In the genomic region with DNA sequence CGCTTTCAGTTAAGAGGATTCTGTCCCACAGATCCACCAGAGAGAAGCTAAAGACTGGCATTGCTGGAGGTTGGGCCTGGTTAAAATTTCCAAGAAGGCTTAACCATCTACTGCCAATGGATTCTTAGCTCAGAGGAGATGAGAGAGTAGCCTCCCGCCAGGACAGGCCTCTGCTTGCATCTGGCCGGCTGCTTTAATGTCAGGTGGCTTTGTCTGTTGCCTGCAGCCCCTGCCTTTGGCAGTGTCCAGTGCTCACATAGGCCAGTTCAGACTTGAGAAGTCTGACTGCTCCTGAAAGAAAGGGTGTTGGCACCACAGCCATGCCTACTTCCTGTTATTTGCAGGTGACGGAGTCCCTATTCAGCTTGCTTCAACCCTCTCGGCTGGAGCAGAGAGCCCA, we compare ENCODE assay signal across 33 mouse cellular contexts.
DNase-seq lines count a peak whose midpoint lies in the region; ATAC-seq lines count a peak whose summit lies in the region.
"Had no signal": no experiment of that assay in that cellular context is flagged by ENCODE, and none has a peak within 500 bp of the region (broad histone marks: within the 10 kb centered on the region; RNA-seq: fewer than 3 reads in every experiment).

No protein-coding gene starts in this region.

- no peaks in the 10 kb centered on the region for H3K9me3 ChIP-seq in embryonic facial prominence, embryonic 15.5 days (replicated peaks)

- WGBS in embryonic facial prominence, embryonic 15.5 days, result 50% methylated on average over 5 of the region's 5 CpGs

- no peak overlapping the region for H3K9ac ChIP-seq in embryonic facial prominence, embryonic 15.5 days
- H3K9ac ChIP-seq: embryonic facial prominence, embryonic 12.5 days; forebrain, embryonic 13.5 days; heart, embryonic 13.5 days; hindbrain, embryonic 15.5 days; kidney, embryonic 15.5 days; liver, embryonic 14.5 days; neural tube, embryonic 12.5 days had no signal

- no peaks in the 10 kb centered on the region for H3K27me3 ChIP-seq in embryonic facial prominence, embryonic 15.5 days
- H3K27me3 ChIP-seq: embryonic facial prominence, embryonic 12.5 days; forebrain, embryonic 13.5 days; heart, embryonic 13.5 days; hindbrain, embryonic 15.5 days; kidney, embryonic 15.5 days; neural tube, embryonic 12.5 days had no signal

- no peak for ATAC-seq in embryonic facial prominence, embryonic 15.5 days (ENCODE audit: insufficient number of reproducible peaks, low FRiP score, low TSS enrichment, low read depth)
- ATAC-seq in megakaryocyte, adult 5-6 weeks (ENCODE audit: poor library complexity, severe bottlenecking), result 0 out of 2 replicates have a peak, but pooled peaks have one; percentile 45
- no peak for ATAC-seq in CD4-positive, CD25-positive, alpha-beta regulatory T cell, adult 4 months
- ATAC-seq: activated CD4-positive, CD25-positive, alpha-beta regulatory T cell, adult 4 months; forebrain, embryonic 13.5 days; inflammation-experienced regulatory T-cells, adult 6 months had no signal

- peak overlapping the region; percentile 10 for H3K4me2 ChIP-seq in embryonic facial prominence, embryonic 15.5 days (replicated peaks)
- H3K4me2 ChIP-seq: embryonic facial prominence, embryonic 12.5 days; forebrain, embryonic 13.5 days; heart, embryonic 13.5 days; hindbrain, embryonic 15.5 days; kidney, embryonic 15.5 days; neural tube, embryonic 12.5 days had no signal

- no peak overlapping the region for H3K4me3 ChIP-seq in embryonic facial prominence, embryonic 15.5 days (replicated peaks)
- H3K4me3 ChIP-seq: embryonic facial prominence, embryonic 12.5 days; forebrain, embryonic 13.5 days; heart, adult 2 months; heart, embryonic 13.5 days; hindbrain, embryonic 10.5 days; hindbrain, embryonic 15.5 days; kidney, embryonic 15.5 days; midbrain, embryonic 10.5 days; myocyte; neural tube, embryonic 12.5 days had no signal

- peaks cover 17% of the 10 kb centered on the region for H3K4me1 ChIP-seq in embryonic facial prominence, embryonic 15.5 days
- H3K4me1 ChIP-seq: embryonic facial prominence, embryonic 12.5 days; hindbrain, embryonic 15.5 days; midbrain, embryonic 10.5 days; neural tube, embryonic 12.5 days had no signal

- peak; percentile 36 to 40 for DNase-seq in urinary bladder, adult 18-20 months (ENCODE audit: low spot score in 2 of 2)
- DNase-seq in urinary bladder, postnatal 10 days (ENCODE audit: low spot score), result no peak
- DNase-seq in urinary bladder, postnatal 14 days (ENCODE audit: low spot score), result peak; percentile 68
- no peak for DNase-seq in Muller cell, postnatal 12 days (ENCODE audit: inconsistent ontology term)
- DNase-seq in gastrocnemius, adult 18-20 months (ENCODE audit: low spot score), result no peak
- DNase-seq: adrenal gland, adult 2 months; cerebellum, adult 8-10 months; cerebellum, postnatal 25 days; gastrocnemius, postnatal 14 days; heart, adult 2 months; heart, postnatal 14 days; kidney, adult 18-20 months; kidney, postnatal 25 days; liver; lung, adult 2 months; lung, postnatal 10 days; thymus, adult 2 months; thymus, postnatal 4 days had no signal

- peaks cover 66% of the 10 kb centered on the region for H3K36me3 ChIP-seq in embryonic facial prominence, embryonic 15.5 days

- peak overlapping the region; percentile 74 for H3K27ac ChIP-seq in embryonic facial prominence, embryonic 15.5 days (replicated peaks)
- H3K27ac ChIP-seq: embryonic facial prominence, embryonic 12.5 days; forebrain, embryonic 13.5 days; heart, adult 2 months; heart, embryonic 13.5 days; hindbrain, embryonic 10.5 days; hindbrain, embryonic 15.5 days; kidney, embryonic 15.5 days; liver, embryonic 14.5 days; midbrain, embryonic 10.5 days; neural tube, embryonic 12.5 days had no signal

Comparison
In these comparisons a context has a peak if more than half of its experiments do, and no peak if none do; other contexts are left out.
1. DNase-seq: peak in urinary bladder, adult 18-20 months (2 of 2) and urinary bladder, postnatal 14 days (single experiment); none in urinary bladder, postnatal 10 days (single experiment), Muller cell, postnatal 12 days (single experiment) and gastrocnemius, adult 18-20 months (single experiment).